Mouse (Mus musculus) heart, embryonic 11.5 days (tissue): ENCODE measurements around the gene Stxbp5. TPM values are rescaled to one million over a fixed set of nuclear protein-coding genes. Genes with fewer than 3 reads are reported as not detected.
"Not testable (repeated sequence)": the region's sequence is repeated elsewhere in the genome, so short reads cannot be mapped to it uniquely, and the experiment has no call there.

Experiments used
- ATAC-seq: fragments of 200-750 bp; cut with Nextera tagmentation; replicated peaks from 2 replicates; pipeline ENCODE4 v1.8.0; 2017; ENCODE audit warnings: moderate library complexity; ENCODE audit not compliant: insufficient number of reproducible peaks, low FRiP score, low TSS enrichment
- H3K27ac ChIP-seq: fragments of 300-500 bp; sonication (generic); 2 replicates; pipeline ENCODE4 v1.5.1; 2014; ENCODE audit warnings: mild to moderate bottlenecking, low read depth, low read length
- H3K27me3 ChIP-seq: fragments of 300-500 bp; sonication (generic); 2 replicates; pipeline ENCODE4 v1.6.1; 2014; ENCODE audit warnings: mild to moderate bottlenecking, low read length, mixed read lengths; ENCODE audit not compliant: control insufficient read depth, insufficient read depth
- H3K36me3 ChIP-seq: fragments of 300-500 bp; sonication (generic); 2 replicates; pipeline ENCODE4 v1.6.1; 2014; ENCODE audit warnings: mild to moderate bottlenecking, low read length, moderate library complexity, mixed read lengths; ENCODE audit not compliant: control insufficient read depth, insufficient read depth
- H3K4me1 ChIP-seq: fragments of 300-500 bp; sonication (generic); 2 replicates; pipeline ENCODE4 v1.6.1; 2014; ENCODE audit warnings: low read length; ENCODE audit not compliant: control insufficient read depth, insufficient read depth
- H3K4me2 ChIP-seq: fragments of 300-500 bp; sonication (generic); 2 replicates; pipeline ENCODE4 v1.6.1; 2014; ENCODE audit warnings: mild to moderate bottlenecking, moderate library complexity
- H3K4me3 ChIP-seq: fragments of 300-500 bp; sonication (generic); 2 replicates; pipeline ENCODE4 v1.5.1; 2014; ENCODE audit warnings: low read depth, low read length
- H3K9ac ChIP-seq: fragments of 300-500 bp; sonication (generic); 2 replicates; pipeline ENCODE4 v1.6.1; 2014; ENCODE audit warnings: mild to moderate bottlenecking, low read depth, low read length, moderate library complexity
- H3K9me3 ChIP-seq: fragments of 300-500 bp; sonication (generic); replicated peaks from 2 replicates; pipeline ENCODE4 v1.6.1; 2016; ENCODE audit warnings: low read length; ENCODE audit not compliant: control insufficient read depth
- WGBS: fragments of 180-500 bp; shearing (Covaris S2); extraction: QIAGEN DNeasy Blood & Tissue Kit; methylation state at CpG from one replicate; pipeline ENCODE4 v1.1.7; 2014; ENCODE audit not compliant: insufficient replicate concordance; 5-methylcytosine and 5-hydroxymethylcytosine counted together
- polyA plus RNA-seq: library from polyadenylated mRNA; unstranded; fragments of >200 nt; fragmentation: Nextera tagmentation; extraction: Ambion mirVana; gene quantifications from 2 replicates; pipeline ENCODE4 v1.2.1, GENCODE M21; 2014

Gene Stxbp5
- polyA plus RNA-seq, 1 experiment from 2014 or later = 4.9 TPM

DNA sequence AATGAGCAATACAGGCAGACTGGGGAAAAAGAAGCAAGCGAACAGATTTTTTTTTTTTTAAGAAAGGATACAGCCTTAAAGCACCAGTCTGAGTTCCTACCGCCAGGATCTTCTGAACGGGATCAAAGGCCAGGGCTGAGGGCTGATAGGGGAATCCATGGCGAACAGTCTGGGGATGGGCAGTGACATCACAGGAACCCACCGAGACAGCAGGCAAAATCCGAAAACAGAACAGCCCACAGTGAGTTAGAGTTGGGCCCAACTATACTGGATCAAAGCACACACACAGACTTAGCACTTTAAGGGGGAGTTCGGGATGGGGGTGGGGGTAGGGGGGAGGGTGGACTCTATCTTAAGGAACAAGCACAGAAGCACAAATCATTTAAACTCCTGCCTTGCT is 1.8 kb downstream of the Stxbp5 start:
- Histone ChIP-seq H3K9ac (peak overlapping the region; percentile 56), H3K27me3 (no peaks in the 10 kb centered on the region), H3K9me3 (no peaks in the 10 kb centered on the region), H3K4me1 (no peaks in the 10 kb centered on the region), H3K27ac (no peak overlapping the region), H3K4me3 (peak overlapping the region; percentile 91), H3K36me3 (no peaks in the 10 kb centered on the region), H3K4me2 (peak overlapping the region; percentile 97)
- no peak for ATAC-seq
- WGBS = 6% methylated on average over 7 of the region's 7 CpGs

GRCm38 (mm10) chr10:9897852-9898251 is 3.0 kb downstream of the Stxbp5 start:
- 75% methylated on average over 5 of the region's 5 CpGs for WGBS
- no peak for ATAC-seq
- no peak overlapping the region for H3K4me2 ChIP-seq

GRCm38 (mm10) chr10:9893562-9893961 is 7.3 kb downstream of the Stxbp5 start:
- H3K9ac ChIP-seq = no peak overlapping the region
- no peaks in the 10 kb centered on the region for H3K36me3 ChIP-seq
- no peaks in the 10 kb centered on the region for H3K27me3 ChIP-seq
- peaks cover 5% of the 10 kb centered on the region; the same call in 1 of the 2 replicates for H3K4me1 ChIP-seq
- no peak overlapping the region for H3K4me3 ChIP-seq
- 60% methylated on average over 2 of the region's 2 CpGs for WGBS
- no peaks in the 10 kb centered on the region for H3K9me3 ChIP-seq
- no peak overlapping the region for H3K27ac ChIP-seq
- no peak overlapping the region for H3K4me2 ChIP-seq
- no peak for ATAC-seq

More at GRCm38 (mm10) chr10:9897852-9898251, 3.0 kb downstream of the Stxbp5 start:
- Histone ChIP-seq H3K4me3 (no peak overlapping the region), H3K9me3 (no peaks in the 10 kb centered on the region), H3K9ac (no peak overlapping the region), H3K36me3 (no peaks in the 10 kb centered on the region), H3K4me1 (peaks cover 2% of the 10 kb centered on the region; the same call in 1 of the 2 replicates), H3K27me3 (no peaks in the 10 kb centered on the region), H3K27ac (no peak overlapping the region)

GRCm38 (mm10) chr10:9889651-9890050 is 11.2 kb downstream of the Stxbp5 start:
- no peak overlapping the region for H3K4me2 ChIP-seq
- WGBS = 78% methylated on average over 8 of the region's 8 CpGs
- H3K4me3 ChIP-seq = no peak overlapping the region
- H3K27me3 ChIP-seq = no peaks in the 10 kb centered on the region
- ATAC-seq = no peak
- H3K27ac ChIP-seq = no peak overlapping the region
- H3K36me3 ChIP-seq = no peaks in the 10 kb centered on the region
- no peak overlapping the region for H3K9ac ChIP-seq
- H3K4me1 ChIP-seq = peaks cover 5% of the 10 kb centered on the region; the same call in 1 of the 2 replicates
- H3K9me3 ChIP-seq = no peaks in the 10 kb centered on the region

- Histone ChIP-seq H3K27ac (no peak overlapping the region), H3K9me3 (no peaks in the 10 kb centered on the region), H3K4me3 (no peak overlapping the region), H3K4me1 (peaks cover 5% of the 10 kb centered on the region; the same call in 1 of the 2 replicates), H3K9ac (no peak overlapping the region), H3K36me3 (no peaks in the 10 kb centered on the region), H3K4me2 (no peak overlapping the region), H3K27me3 (no peaks in the 10 kb centered on the region)
- no peak for ATAC-seq
- WGBS = 86% methylated on average over 4 of the region's 4 CpGs
These were observed 12.2 kb downstream of the Stxbp5 start for GRCm38 (mm10) chr10:9888655-9889054.

DNA sequence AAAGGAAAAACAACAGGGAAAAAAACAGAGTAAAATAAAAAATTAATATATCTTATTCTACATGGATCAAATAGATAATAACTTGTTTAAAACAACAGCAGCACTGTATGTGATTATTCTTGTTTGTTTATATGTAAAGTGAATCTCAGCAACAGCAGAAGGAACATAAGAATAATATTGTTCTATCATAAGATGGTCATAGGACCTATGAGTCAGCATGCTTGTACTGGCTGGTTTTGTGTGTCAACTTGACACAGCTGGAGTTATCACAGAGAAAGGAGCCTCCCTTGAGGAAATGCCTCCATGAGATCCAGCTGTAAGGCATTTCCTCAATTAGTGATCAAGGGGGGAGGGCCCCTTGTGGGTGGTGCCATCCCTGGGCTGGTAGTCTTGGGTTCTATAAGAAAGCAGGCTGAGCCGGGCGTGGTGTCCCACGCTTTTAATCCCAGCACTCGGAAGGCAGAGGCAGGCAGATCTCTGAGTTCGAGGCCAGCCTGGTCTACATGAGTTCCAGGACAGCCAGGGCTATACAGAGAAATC is 19.0 kb downstream of the Stxbp5 start:
- H3K36me3 ChIP-seq, H3K9me3 ChIP-seq, H3K4me1 ChIP-seq, ATAC-seq, H3K27ac ChIP-seq, H3K4me3 ChIP-seq, H3K27me3 ChIP-seq, H3K9ac ChIP-seq, H3K4me2 ChIP-seq: not testable (repeated sequence)
- 90% methylated on average over 5 of the region's 5 CpGs for WGBS

DNA sequence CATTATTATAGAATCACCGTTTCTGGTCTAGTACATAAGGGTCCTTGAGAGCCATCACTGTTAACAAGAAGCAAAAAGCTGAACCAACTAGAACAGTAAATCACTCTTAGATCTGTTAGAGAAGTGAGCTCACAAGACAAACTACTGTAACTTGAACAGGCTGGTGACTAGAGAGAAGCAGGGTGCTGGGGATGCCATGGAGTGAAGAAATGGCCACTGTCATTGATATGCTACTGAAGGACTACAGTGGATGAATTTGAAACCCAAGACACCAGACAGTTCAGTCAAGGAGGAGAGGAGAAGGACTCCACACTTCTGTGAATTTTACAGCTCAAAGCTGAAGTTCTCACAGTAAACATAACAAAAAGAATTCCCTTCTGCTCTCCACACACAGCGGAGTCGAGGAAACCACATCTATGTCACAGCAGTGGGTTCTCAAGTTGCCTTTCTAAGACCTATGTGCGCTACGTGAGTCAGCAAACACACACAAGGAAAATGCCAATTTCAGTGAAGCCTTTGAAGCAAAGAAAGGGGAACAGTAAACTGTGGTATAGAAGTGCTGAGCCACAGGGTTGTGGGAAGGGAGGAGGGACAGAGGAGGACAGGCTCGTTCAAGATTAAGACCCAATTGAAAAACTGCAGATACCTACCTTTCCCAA is 20.7 kb downstream of the Stxbp5 start:
- Histone ChIP-seq H3K27me3 (no peaks in the 10 kb centered on the region), H3K36me3 (no peaks in the 10 kb centered on the region)
- WGBS = 76% methylated on average over 6 of the region's 6 CpGs

DNA sequence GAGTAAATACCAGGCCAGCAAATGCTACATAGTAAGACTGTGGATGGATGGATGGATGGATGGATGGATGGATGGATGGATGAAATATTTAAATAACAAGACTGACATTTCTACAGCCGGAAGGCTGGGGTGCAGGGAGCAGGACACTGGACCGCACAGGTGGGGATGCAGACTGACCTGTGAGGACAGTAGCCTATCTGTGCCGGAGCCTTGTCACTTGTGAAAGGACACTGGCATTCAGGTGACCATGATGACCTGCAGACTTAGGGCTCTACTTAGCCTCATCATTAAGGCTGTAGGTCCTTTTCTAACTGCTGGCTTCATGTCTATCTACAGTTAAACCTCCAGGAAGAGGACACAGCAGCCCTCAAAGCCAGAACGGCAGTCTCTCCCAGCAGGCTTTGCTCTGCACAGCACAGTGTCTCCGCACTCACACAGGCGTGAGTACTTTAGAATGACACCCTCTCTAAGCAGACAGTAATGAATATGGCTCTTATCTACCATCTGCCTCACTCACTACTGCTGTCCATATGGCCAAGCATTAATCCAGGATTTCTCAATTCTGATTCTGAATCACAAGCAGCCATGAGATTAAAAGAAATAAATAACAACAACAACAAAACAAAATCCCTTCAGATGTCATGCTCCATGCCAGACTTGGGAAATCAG is 21.9 kb downstream of the Stxbp5 start:
- WGBS = 76% methylated on average over 6 of the region's 6 CpGs
- Histone ChIP-seq H3K4me2 (no peak overlapping the region), H3K4me1 (no peaks in the 10 kb centered on the region), H3K9ac (no peak overlapping the region), H3K27ac (no peak overlapping the region), H3K4me3 (no peak overlapping the region), H3K27me3 (no peaks in the 10 kb centered on the region), H3K9me3 (no peaks in the 10 kb centered on the region), H3K36me3 (no peaks in the 10 kb centered on the region)
- no peak for ATAC-seq

More for the DNA sequence above, 20.7 kb downstream of the Stxbp5 start:
- Histone ChIP-seq H3K27ac (no peak overlapping the region), H3K4me2 (no peak overlapping the region), H3K4me1 (no peaks in the 10 kb centered on the region), H3K4me3 (no peak overlapping the region), H3K9me3 (no peaks in the 10 kb centered on the region), H3K9ac (no peak overlapping the region)
- ATAC-seq = no peak
